Mouse (Mus musculus): ENCODE measurements around the gene Shisa5.
A peak's percentile ranks its signal among the peaks of the same experiment; 100 is the strongest.

- TF ChIP-seq CTCF (IDR thresholded peaks at IDR 0.05; ENCODE audit: borderline replicate concordance, extremely low read depth, insufficient read depth, insufficient read length) = peak; percentile 73; the same call in 1 of the 2 replicates
- no peak for TF ChIP-seq POLR2A (IDR thresholded peaks at IDR 0.05; ENCODE audit: borderline replicate concordance, extremely low read depth, insufficient read depth, insufficient read length, poor library complexity, severe bottlenecking)
Observed at GRCm38 (mm10) chr9:109003201-109003600, 35.2 kb upstream of the Shisa5 start.

All from brain, embryonic 14.5 days (tissue).